Mouse (Mus musculus): Measurements from ENCODE around the gene Taf13. TPM values are rescaled to one million over a fixed set of nuclear protein-coding genes. Genes with fewer than 3 reads are reported as not detected.

Taf13 gene
- total RNA-seq, 1 experiment from 2014 or later, result 19.5 TPM

GRCm38 (mm10) chr3:108570813-108571212 is 685 bp upstream of the Taf13 start:
- no peak for ATAC-seq (replicated peaks; ENCODE audit: low read depth, poor library complexity, severe bottlenecking)

DNA sequence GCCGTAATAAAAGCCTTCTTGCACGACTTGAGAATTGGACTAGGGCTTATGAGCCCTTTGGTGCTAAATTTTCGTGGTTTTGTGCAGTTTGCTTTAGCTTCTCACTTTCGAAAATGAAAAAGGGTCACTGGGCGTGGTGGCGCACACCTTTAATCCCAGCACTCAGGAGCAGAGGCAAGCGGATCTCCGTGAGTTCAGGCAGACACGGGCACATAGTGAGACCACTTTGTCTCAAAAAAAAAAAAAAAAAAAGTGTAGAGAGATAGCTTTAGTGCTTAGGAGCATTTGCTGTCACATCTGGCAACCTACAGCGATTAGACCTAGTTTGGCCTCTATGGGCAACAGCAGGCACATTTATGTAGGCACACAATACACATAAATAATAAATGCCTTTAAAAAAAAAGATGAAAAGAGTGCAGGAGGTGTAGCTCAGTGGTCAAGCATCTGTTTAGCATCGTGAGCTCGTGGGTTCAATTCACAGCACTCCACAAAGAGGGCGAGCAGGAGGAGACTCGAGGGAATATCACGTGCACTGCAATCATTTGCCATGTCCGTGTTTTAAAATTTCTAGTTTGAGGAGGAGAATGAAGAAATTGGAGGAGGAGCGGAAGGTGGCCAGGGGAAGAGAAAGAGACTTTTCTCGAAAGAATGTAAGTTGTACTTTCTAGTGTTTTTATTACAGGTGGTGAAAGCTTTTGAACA is 962 bp downstream of the Taf13 start:
- no peak for ATAC-seq (replicated peaks; ENCODE audit: low read depth, poor library complexity, severe bottlenecking)

DNA sequence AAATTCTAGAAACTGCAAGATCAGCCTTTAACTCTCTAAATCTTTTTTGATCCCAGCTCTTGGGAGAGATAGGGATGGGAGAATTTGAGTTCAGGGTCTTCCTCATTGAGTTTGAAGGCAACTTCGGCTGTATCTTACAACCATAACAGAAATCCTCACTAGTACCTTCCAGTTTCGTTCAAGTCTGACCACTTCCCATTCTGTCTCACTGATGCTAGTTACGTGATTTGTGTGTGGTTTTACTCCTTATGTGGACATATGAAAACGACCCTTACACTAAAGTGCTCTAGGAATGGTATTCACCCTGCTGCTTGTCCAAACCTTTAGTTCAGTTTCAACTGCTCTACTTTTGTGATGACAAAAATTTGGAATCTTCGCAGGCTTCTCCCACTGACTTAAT is 2.5 kb downstream of the Taf13 start:
- peak; percentile 39 for ATAC-seq (replicated peaks; ENCODE audit: low read depth, poor library complexity, severe bottlenecking)

DNA sequence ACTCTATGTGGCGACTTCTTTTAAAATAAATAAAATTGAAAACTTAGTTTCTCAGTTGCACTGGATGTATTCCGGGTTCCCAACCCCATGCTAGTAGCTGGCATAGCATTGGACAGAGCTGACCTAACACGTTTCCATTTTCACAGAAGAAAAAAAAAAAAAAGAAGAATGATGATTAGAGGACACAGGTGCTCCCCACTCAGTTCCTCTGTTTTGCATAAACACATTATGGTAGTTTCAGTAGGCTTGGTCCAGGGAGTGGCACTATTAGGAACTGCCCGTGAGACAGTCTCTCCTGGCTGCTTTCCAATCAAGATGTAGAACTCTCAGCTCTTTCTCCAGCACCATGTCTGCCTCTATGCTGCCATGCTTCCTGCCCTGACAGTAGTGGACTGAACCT is 13.1 kb downstream of the Taf13 start:
- ATAC-seq (replicated peaks; ENCODE audit: low read depth, poor library complexity, severe bottlenecking), result no peak

DNA sequence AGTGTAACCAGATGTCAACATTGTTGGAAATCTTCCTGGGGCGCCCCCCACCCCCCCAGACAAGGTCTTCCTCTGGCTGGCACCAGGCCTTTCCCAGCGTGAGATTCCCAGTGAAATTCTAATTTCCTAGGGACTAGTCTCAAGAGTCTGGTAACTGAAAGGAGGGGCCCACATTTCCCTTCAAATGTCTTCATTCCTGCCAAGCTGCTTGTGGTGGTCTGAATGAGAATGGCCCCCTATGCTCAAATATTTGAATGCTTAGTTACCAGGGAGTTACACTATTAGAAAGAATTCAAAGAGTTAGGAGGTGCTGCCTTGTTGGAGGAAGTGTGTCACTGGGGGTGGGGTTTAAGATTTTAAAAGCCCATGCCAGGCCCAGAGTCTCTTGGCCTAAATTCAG is 16.9 kb downstream of the Taf13 start:
- no peak for ATAC-seq (replicated peaks; ENCODE audit: low read depth, poor library complexity, severe bottlenecking)

DNA sequence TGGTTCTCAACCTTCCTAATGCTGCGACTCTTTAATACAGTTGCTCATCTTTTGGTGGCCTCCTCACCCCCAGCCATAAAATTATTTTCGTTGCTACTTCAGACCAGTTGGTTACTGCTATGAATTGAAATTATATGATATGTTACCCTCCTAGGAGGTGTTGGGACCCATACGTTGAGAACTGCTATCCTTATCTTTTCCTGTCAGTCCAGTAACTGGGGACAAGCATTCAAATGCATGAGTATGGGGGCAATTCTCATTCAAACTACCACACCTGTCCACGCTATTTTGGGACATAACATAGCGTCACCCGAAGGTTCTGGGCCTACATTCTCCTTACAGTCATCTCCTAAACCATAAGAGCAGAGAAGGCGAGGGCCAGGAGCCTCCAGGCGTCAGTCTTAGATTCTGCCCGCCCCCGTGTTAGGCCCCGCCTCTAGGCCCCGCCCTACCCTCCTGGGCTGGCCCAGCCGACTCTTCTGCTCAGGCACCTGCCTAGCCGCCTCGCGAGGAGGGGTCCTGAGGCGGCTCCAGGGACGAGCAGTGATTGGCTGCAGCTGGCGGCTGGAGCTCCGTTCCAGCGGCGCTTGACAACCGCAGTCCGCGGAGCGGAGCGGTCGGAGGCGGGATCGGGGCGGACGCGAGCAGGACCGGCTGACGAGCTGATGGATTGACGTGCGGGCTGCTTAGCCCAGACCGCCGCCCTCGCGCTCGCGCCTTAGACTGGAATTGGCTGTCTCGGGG is 19.5 kb downstream of the Taf13 start, which contains the start of gene Wdr47:
Wdr47 (plus strand) TSS at position 494 of the 744 bp plus-strand sequence.
- ATAC-seq (replicated peaks; ENCODE audit: low read depth, poor library complexity, severe bottlenecking), result peak; percentile 99

GRCm38 (mm10) chr3:108591530-108592522 is 20.3 kb downstream of the Taf13 start:
- ATAC-seq (replicated peaks; ENCODE audit: low read depth, poor library complexity, severe bottlenecking), result peak; percentile 15

DNA sequence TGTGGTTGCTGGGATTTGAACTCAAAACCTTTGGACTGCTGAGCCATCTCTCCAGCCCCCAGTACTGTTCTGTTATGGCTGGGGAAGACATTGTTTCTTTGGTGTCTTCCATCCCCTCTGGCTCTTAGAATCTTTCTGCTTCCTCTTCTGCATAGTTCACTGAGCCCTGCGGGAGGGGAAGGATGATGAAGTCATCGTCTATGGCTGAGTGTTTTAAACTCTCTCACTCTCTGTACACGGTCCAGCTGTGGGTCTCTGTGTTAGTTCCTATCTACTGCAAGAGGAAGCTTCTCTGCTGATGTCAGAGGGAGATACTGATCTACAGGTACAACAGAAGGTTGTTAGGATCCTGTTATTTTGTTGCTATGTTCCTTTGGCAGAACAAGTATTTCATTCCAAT is 37.4 kb downstream of the Taf13 start:
- ATAC-seq (replicated peaks; ENCODE audit: low read depth, poor library complexity, severe bottlenecking), result 0 out of 2 replicates have a peak, but pooled peaks have one; percentile 36

Other genes with a start within 250 kb of the Taf13 start
- not detected in 2 replicates for gene Mybphl, start 206.8 kb upstream of the Taf13 start, total RNA-seq (2017)
- 29.3 and 31.6 TPM in 2 replicates for gene Psrc1, start 187.9 kb upstream of the Taf13 start, total RNA-seq (2017)
- 0.24 and 2.7 TPM in 2 replicates for gene Celsr2, start 156.1 kb upstream of the Taf13 start, total RNA-seq (2017)
- gene Sars, start 126.5 kb upstream of the Taf13 start, total RNA-seq (2017), result 291 and 329 TPM in 2 replicates
- not detected in 2 replicates for gene 1700013F07Rik, start 37.5 kb upstream of the Taf13 start, total RNA-seq (2017)
- 0.32 and 3.4 TPM in 2 replicates for gene 5330417C22Rik, start 35.2 kb upstream of the Taf13 start, total RNA-seq (2017)
- gene Tmem167b, start 9.2 kb upstream of the Taf13 start, total RNA-seq (2017), result 29.2 and 33.6 TPM in 2 replicates
- 5.0 and 10.3 TPM in 2 replicates for gene Wdr47, start 19.6 kb downstream of the Taf13 start, total RNA-seq (2017)
- 87.6 and 91.5 TPM in 2 replicates for gene Clcc1, start 82.2 kb downstream of the Taf13 start, total RNA-seq (2017)
- 25.1 and 26.1 TPM in 2 replicates for gene Gpsm2, start 150.6 kb downstream of the Taf13 start, total RNA-seq (2017)
- gene Aknad1, start 168.0 kb downstream of the Taf13 start, total RNA-seq (2017), result not detected in 2 replicates

Measured in common myeloid progenitor, adult 5-6 weeks (primary cell).